Mouse (Mus musculus) testis, adult 2 months (tissue): Measurements from ENCODE around the gene Lrmp. TPM values are rescaled to one million over a fixed set of nuclear protein-coding genes. Genes with fewer than 3 reads are reported as not detected.

Experiments
- H3K27ac ChIP-seq: fragments of 200-500 bp; 2 replicates; pipeline ENCODE4 v1.5.1; 2012; ENCODE audit warnings: low read depth, low read length; ENCODE audit not compliant: control insufficient read depth, insufficient read depth
- H3K27me3 ChIP-seq: fragments of 200-500 bp; 2 replicates; pipeline ENCODE4 v1.6.1; 2012; ENCODE audit warnings: mild to moderate bottlenecking, low read length, moderate library complexity; ENCODE audit not compliant: control insufficient read depth, insufficient read depth
- H3K36me3 ChIP-seq: fragments of 200-500 bp; 2 replicates; pipeline ENCODE4 v1.6.1; 2012; ENCODE audit warnings: mild to moderate bottlenecking, low read length; ENCODE audit not compliant: control insufficient read depth, insufficient read depth
- H3K4me1 ChIP-seq: fragments of 200-500 bp; 2 replicates; pipeline ENCODE4 v1.6.1; 2012; ENCODE audit warnings: low read length; ENCODE audit not compliant: control insufficient read depth, insufficient read depth
- H3K4me3 ChIP-seq: fragments of 200-500 bp; 2 replicates; pipeline ENCODE4 v1.5.1; 2012; ENCODE audit warnings: low read depth, mild to moderate bottlenecking, low read length, moderate library complexity, mixed read lengths; ENCODE audit not compliant: control insufficient read depth
- CTCF ChIP-seq: fragments of 200-500 bp; IDR thresholded peaks from 2 replicates; pipeline ENCODE4 v1.5.1; 2012; ENCODE audit warnings: low read depth, mild to moderate bottlenecking, inconsistent platforms, low read length, moderate library complexity; ENCODE audit not compliant: control insufficient read depth, insufficient read depth, insufficient replicate concordance
- POLR2A ChIP-seq: fragments of 200-500 bp; IDR thresholded peaks from 2 replicates; pipeline ENCODE4 v1.6.1; 2012; ENCODE audit warnings: low read depth, mild to moderate bottlenecking, inconsistent platforms, low read length, moderate library complexity; ENCODE audit not compliant: control insufficient read depth
- polyA plus RNA-seq: library from polyadenylated mRNA; depleted of rRNA; stranded (reverse); fragments of >200 nt; gene quantifications from 2 replicates; pipeline ENCODE4 v1.2.3, GENCODE M21; 2012

Gene Lrmp
- polyA plus RNA-seq, 1 experiment: 2.4 TPM

- no peaks in the 10 kb centered on the region for H3K4me1 ChIP-seq
- H3K4me3 ChIP-seq: no peak overlapping the region
- TF ChIP-seq POLR2A (no peak), CTCF (no peak)
- H3K36me3 ChIP-seq: peaks cover 1% of the 10 kb centered on the region; the same call in 1 of the 2 replicates
- H3K27ac ChIP-seq: no peak overlapping the region
- H3K27me3 ChIP-seq: no peaks in the 10 kb centered on the region
These were observed 82.7 kb downstream of the Lrmp start for GRCm38 (mm10) chr6:145197949-145198686.

DNA sequence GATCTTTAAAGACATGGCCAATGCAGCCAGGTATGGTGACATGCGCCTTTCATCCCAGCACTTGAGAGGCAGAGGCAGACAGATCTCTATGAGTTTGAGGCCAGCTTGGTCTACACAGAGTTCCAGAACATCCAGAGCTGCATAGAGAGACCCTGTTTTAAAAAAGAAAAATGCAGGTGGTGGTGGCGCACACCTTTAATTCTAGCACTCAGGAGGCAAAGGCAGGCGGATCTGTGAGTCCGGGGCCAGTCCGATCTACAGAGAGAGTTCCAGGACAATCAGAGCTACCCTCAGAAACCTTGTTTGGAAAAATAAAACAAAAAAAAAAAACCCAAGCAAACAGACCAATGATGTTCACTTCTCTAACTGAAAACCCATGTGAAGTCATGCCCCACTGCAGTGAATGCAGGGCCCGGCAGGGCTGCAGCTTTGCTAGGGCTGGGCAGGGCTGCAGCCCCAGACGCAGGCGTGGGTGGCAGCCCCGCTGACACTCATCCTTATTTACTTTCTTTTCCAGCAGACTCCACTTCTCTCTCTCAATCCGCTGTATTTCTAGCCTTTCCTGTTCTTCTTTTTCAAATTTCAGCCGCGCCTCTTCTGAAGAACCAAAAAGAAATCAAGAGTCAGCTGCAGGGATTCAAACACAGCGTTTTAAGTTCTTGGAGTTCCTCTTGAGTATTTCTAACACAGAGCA is 87.1 kb downstream of the Lrmp start:
- H3K4me3 ChIP-seq: no peak overlapping the region
- H3K36me3 ChIP-seq: peaks cover 1% of the 10 kb centered on the region; the same call in 1 of the 2 replicates
- H3K27ac ChIP-seq: no peak overlapping the region
- H3K27me3 ChIP-seq: no peaks in the 10 kb centered on the region
- TF ChIP-seq POLR2A (no peak), CTCF (no peak)
- H3K4me1 ChIP-seq: no peaks in the 10 kb centered on the region

GRCm38 (mm10) chr6:145204440-145204839 is 89.0 kb downstream of the Lrmp start:
- TF ChIP-seq CTCF (no peak), POLR2A (no peak)
- Histone ChIP-seq H3K27ac (no peak overlapping the region), H3K27me3 (no peaks in the 10 kb centered on the region), H3K36me3 (peaks cover 1% of the 10 kb centered on the region; the same call in 1 of the 2 replicates), H3K4me3 (no peak overlapping the region), H3K4me1 (no peaks in the 10 kb centered on the region)

DNA sequence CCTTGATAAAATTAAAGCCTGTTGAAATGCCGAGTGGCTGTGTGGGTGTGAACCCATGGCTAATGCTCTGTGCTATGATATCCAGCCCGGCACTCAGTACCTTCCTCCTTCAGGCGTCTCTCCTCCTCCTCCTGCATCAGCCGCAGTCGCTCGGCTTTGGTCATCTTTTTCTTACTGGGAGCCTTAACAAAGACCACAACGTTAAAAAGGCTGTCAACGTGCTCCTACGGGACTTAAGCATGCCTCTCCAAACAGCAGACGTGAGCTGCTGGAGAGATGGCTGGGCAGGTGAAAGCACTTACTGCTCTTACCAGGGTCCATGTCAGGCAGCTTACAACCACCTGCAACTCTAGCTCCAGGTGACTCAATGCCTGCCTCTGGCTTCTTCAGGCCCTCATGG is 89.7 kb downstream of the Lrmp start:
- Histone ChIP-seq H3K4me1 (peaks cover 1% of the 10 kb centered on the region; the same call in 1 of the 2 replicates), H3K4me3 (no peak overlapping the region), H3K27ac (no peak overlapping the region), H3K36me3 (peaks cover 1% of the 10 kb centered on the region; the same call in 1 of the 2 replicates), H3K27me3 (no peaks in the 10 kb centered on the region)
- TF ChIP-seq POLR2A: no peak
- TF ChIP-seq CTCF: no peak

DNA sequence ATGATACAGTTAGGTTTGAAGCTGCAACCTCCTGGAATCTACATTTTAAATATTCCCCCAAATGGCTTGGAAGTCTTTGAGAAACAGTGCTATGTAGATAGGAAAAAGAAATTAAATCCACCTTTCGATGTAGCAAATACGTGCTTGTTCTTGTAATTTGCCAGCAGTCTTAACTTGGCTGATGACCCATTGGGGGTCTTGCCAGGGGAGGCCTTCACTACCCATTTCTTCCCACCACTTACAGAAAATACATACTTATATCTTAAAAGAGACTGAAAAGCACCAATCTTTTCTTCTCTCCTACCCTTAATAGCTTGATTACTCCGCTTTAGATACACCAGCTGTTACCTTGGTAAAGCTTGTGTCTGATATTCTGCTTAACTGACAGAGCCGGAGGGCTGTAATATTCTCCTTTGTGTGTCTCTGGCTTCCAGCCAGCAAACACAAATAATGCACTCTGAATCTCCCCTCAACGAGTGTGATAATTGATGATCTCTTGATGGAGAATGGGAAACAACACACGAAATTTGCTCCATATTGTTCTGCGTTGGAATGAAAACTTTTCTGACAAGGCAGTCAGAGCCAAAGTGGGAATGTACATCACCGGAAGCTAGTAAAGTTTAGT is 94.7 kb downstream of the Lrmp start:
- H3K27ac ChIP-seq: peak overlapping the region; percentile 83
- peaks cover 2% of the 10 kb centered on the region for H3K4me1 ChIP-seq
- H3K36me3 ChIP-seq: no peaks in the 10 kb centered on the region
- no peak for TF ChIP-seq POLR2A
- H3K27me3 ChIP-seq: no peaks in the 10 kb centered on the region
- peak overlapping the region; percentile 97 for H3K4me3 ChIP-seq

GRCm38 (mm10) chr6:145210816-145211338 is 95.4 kb downstream of the Lrmp start, which contains the start of the genes Casc1 and Etfrf1:
Casc1 (minus strand) TSS chr6:145211005.
Etfrf1 (plus strand) TSS chr6:145211134.
- Histone ChIP-seq H3K4me1 (peaks cover 2% of the 10 kb centered on the region), H3K36me3 (no peaks in the 10 kb centered on the region)
- TF ChIP-seq POLR2A (peak; percentile 96), CTCF (no peak)

More at GRCm38 (mm10) chr6:145210816-145211338, 95.4 kb downstream of the Lrmp start, which contains the start of the genes Casc1 and Etfrf1:
- peak within 1 kb of the TSS; percentile 86 for H3K27ac ChIP-seq
- H3K4me3 ChIP-seq: peak within 1 kb of the TSS; percentile 97
- no peaks in the 10 kb centered on the region for H3K27me3 ChIP-seq
